Mouse (Mus musculus) neural tube, embryonic 13.5 days (tissue): ENCODE data around the gene Blnk. TPM values are rescaled to one million over a fixed set of nuclear protein-coding genes. Genes with fewer than 3 reads are reported as not detected.
A peak's percentile ranks its signal among the peaks of the same experiment; 100 is the strongest.

Experiments
- ATAC-seq: fragments of 200-750 bp; cut with Nextera tagmentation; 2 replicates; pipeline ENCODE4 v1.8.0; 2017; ENCODE audit warnings: low read depth, mild to moderate bottlenecking, moderate TSS enrichment, moderate library complexity
- H3K27ac ChIP-seq: fragments of 300-500 bp; sonication (generic); replicated peaks from 2 replicates; pipeline ENCODE4 v1.5.1; 2015; ENCODE audit warnings: moderate library complexity, mild to moderate bottlenecking, inconsistent platforms
- H3K27me3 ChIP-seq: fragments of 300-500 bp; sonication (generic); 2 replicates; pipeline ENCODE4 v1.6.1; 2015; ENCODE audit warnings: mild to moderate bottlenecking, inconsistent platforms
- H3K36me3 ChIP-seq: fragments of 300-500 bp; sonication (generic); 2 replicates; pipeline ENCODE4 v1.6.1; 2015; ENCODE audit warnings: mild to moderate bottlenecking, inconsistent platforms
- H3K4me1 ChIP-seq: fragments of 300-500 bp; sonication (generic); replicated peaks from 2 replicates; pipeline ENCODE4 v1.6.1; 2015; ENCODE audit warnings: inconsistent platforms
- H3K4me2 ChIP-seq: fragments of 300-500 bp; sonication (generic); 2 replicates; pipeline ENCODE4 v1.6.1; 2015; ENCODE audit warnings: inconsistent platforms, mild to moderate bottlenecking, moderate library complexity
- H3K4me3 ChIP-seq: fragments of 300-500 bp; sonication (generic); 2 replicates; pipeline ENCODE4 v1.5.1; 2015; ENCODE audit warnings: mild to moderate bottlenecking, inconsistent platforms
- H3K9ac ChIP-seq: fragments of 300-500 bp; sonication (generic); 2 replicates; pipeline ENCODE4 v1.6.1; 2015; ENCODE audit warnings: moderate library complexity, mild to moderate bottlenecking, inconsistent platforms
- H3K9me3 ChIP-seq: fragments of 300-500 bp; sonication (generic); 2 replicates; pipeline ENCODE4 v1.6.1; 2016; ENCODE audit warnings: inconsistent platforms
- WGBS: fragments of 180-500 bp; shearing (Covaris S2); methylation state at CpG from one replicate; pipeline ENCODE4 v1.1.7; 2015; 5-methylcytosine and 5-hydroxymethylcytosine counted together
- polyA plus RNA-seq: library from polyadenylated mRNA; unstranded; fragments of >200 nt; fragmentation: Nextera tagmentation; extraction: Ambion mirVana; gene quantifications from 2 replicates; pipeline ENCODE4 v1.2.1, GENCODE M21; 2015

Gene Blnk
- polyA plus RNA-seq, 1 experiment from 2014 or later: 0.64 TPM

DNA sequence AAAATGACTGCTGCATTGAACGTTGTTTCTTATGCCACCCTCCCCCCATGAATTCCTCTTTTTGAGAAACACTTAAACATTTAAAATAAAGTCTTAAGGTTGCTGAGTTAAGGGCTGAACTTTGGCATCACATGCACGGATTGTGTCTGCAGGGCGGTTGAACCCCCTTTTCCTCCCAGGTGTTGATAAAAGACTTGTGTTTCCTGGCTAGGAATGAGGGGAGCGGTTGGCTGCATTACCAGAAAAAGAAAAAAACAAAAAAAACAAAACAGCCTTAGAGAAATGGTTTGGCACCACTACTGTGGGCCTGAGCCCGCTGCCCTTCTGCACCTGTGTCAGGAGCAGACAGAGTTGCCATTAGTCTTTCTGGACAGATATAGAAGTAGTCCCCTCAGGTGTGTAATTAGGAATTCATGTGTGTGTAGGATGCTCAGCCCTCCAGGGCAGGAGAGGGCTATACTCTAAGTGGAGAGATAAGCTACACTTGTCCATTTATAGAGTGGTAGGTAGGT, 24.9 kb upstream of the Blnk start:
- Histone ChIP-seq H3K4me3 (no peak overlapping the region), H3K27ac (no peak overlapping the region), H3K4me2 (no peak overlapping the region), H3K9me3 (no peaks in the 10 kb centered on the region), H3K27me3 (0 out of 2 replicates have a peak, but pooled peaks cover 3% of the 10 kb centered on the region), H3K36me3 (no peaks in the 10 kb centered on the region), H3K4me1 (peaks cover 4% of the 10 kb centered on the region), H3K9ac (no peak overlapping the region)
- 84% methylated on average over 5 of the region's 5 CpGs for WGBS
- no peak for ATAC-seq

- peak overlapping the region; percentile 47; the same call in 1 of the 2 replicates for H3K9ac ChIP-seq
- peak; percentile 59; the same call in 1 of the 2 replicates for ATAC-seq
- no peak overlapping the region for H3K27ac ChIP-seq
- H3K4me3 ChIP-seq: 0 out of 2 replicates have a peak overlapping the region, but pooled peaks have one; percentile 5
- H3K27me3 ChIP-seq: peaks cover 13% of the 10 kb centered on the region
- no peaks in the 10 kb centered on the region for H3K36me3 ChIP-seq
- 19% methylated on average over 14 of the region's 14 CpGs for WGBS
- H3K4me2 ChIP-seq: peak overlapping the region; percentile 51
- H3K4me1 ChIP-seq: peaks cover 4% of the 10 kb centered on the region
- no peaks in the 10 kb centered on the region for H3K9me3 ChIP-seq
Measured at GRCm38 (mm10) chr19:41015951-41016716, 21.8 kb upstream of the Blnk start.

- no peaks in the 10 kb centered on the region for H3K36me3 ChIP-seq
- H3K4me2 ChIP-seq: no peak overlapping the region
- H3K4me1 ChIP-seq: peaks cover 4% of the 10 kb centered on the region
- H3K27ac ChIP-seq: no peak overlapping the region
- WGBS: 46% methylated on average over 9 of the region's 9 CpGs
- peaks cover 13% of the 10 kb centered on the region for H3K27me3 ChIP-seq
- no peak overlapping the region for H3K4me3 ChIP-seq
- H3K9me3 ChIP-seq: no peaks in the 10 kb centered on the region
- H3K9ac ChIP-seq: no peak overlapping the region
- no peak for ATAC-seq
Measured at GRCm38 (mm10) chr19:41014003-41014402, 19.7 kb upstream of the Blnk start.

DNA sequence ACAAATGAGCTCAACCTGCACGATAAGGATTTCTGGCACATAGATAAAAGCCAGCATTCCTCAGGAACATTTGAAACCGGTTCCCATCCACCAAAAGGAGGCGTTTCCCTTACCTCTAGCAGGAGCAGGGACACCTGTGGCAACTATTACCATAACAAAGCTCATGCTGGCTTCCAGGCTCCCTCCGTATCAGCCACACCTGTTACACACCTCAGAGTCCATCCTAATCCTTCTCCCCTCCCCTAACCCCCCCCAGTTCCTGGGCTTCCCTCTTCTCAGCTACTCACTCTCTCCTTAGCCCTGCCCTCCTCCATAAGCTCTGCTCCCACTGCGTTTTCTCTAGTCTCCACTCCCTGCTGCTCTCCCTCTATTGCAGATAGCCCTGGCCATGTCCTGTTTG, 19.3 kb upstream of the Blnk start:
- WGBS: 11% methylated on average over 5 of the region's 5 CpGs
- ATAC-seq: no peak
- Histone ChIP-seq H3K9ac (no peak overlapping the region), H3K27me3 (peaks cover 13% of the 10 kb centered on the region), H3K27ac (no peak overlapping the region), H3K36me3 (no peaks in the 10 kb centered on the region), H3K4me1 (peaks cover 4% of the 10 kb centered on the region), H3K9me3 (no peaks in the 10 kb centered on the region), H3K4me3 (no peak overlapping the region), H3K4me2 (no peak overlapping the region)

- 54% methylated on average over 5 of the region's 5 CpGs for WGBS
Measured at GRCm38 (mm10) chr19:41011676-41012075, 17.3 kb upstream of the Blnk start.

DNA sequence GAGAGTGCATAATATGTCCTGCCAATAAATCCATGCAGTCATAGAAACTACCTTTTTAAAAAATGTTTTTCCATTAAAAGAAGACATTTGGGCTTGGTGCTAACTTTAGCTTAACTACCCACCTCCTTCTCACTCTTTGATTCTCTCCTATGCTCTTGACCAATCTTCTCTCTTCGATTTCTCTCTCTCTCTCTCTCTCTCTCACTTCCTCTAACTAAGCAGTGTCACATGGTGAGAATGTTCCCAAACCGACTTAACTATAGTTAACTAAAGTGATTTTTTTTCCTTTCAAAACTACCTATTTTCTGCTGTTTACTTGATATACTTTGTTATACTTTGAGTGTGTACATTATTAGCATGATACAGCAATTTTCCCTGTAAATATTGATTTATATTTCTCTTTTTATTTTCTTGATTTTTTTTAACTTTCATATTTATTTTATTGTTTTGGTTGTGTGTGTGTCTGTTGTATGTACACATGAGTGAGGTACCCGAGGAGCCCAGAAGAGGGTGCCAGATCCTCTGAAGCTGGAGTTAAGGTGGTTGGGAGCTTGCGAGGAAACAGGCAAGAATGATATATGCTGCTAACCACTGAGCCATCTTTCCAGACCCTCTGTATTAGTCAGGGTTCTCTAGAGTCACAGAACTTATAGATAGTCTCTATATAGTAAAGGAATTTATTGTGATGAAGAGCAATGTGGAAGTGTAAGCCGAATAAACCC, 14.5 kb upstream of the Blnk start:
- no peak overlapping the region for H3K9ac ChIP-seq
- H3K4me1 ChIP-seq: no peaks in the 10 kb centered on the region
- no peaks in the 10 kb centered on the region for H3K9me3 ChIP-seq
- H3K27ac ChIP-seq: no peak overlapping the region
- WGBS: 94% methylated on average over 5 of the region's 5 CpGs
- peaks cover 8% of the 10 kb centered on the region for H3K27me3 ChIP-seq
- no peak overlapping the region for H3K4me3 ChIP-seq
- ATAC-seq: no peak
- H3K4me2 ChIP-seq: no peak overlapping the region
- H3K36me3 ChIP-seq: no peaks in the 10 kb centered on the region

More at GRCm38 (mm10) chr19:41011676-41012075, 17.3 kb upstream of the Blnk start:
- H3K27ac ChIP-seq: no peak overlapping the region
- no peak overlapping the region for H3K9ac ChIP-seq
- no peak for ATAC-seq
- no peak overlapping the region for H3K4me3 ChIP-seq
- H3K4me1 ChIP-seq: peaks cover 4% of the 10 kb centered on the region
- no peaks in the 10 kb centered on the region for H3K9me3 ChIP-seq
- H3K4me2 ChIP-seq: no peak overlapping the region
- peaks cover 13% of the 10 kb centered on the region for H3K27me3 ChIP-seq
- H3K36me3 ChIP-seq: no peaks in the 10 kb centered on the region

GRCm38 (mm10) chr19:41007733-41008132, 13.4 kb upstream of the Blnk start:
- H3K36me3 ChIP-seq: no peaks in the 10 kb centered on the region
- ATAC-seq: no peak
- H3K9ac ChIP-seq: no peak overlapping the region
- H3K9me3 ChIP-seq: no peaks in the 10 kb centered on the region
- no peak overlapping the region for H3K4me2 ChIP-seq
- H3K4me1 ChIP-seq: no peaks in the 10 kb centered on the region
- H3K4me3 ChIP-seq: no peak overlapping the region
- H3K27me3 ChIP-seq: peaks cover under 1% of the 10 kb centered on the region; the same call in 1 of the 2 replicates
- WGBS: 37% methylated on average over 4 of the region's 4 CpGs
- H3K27ac ChIP-seq: no peak overlapping the region

DNA sequence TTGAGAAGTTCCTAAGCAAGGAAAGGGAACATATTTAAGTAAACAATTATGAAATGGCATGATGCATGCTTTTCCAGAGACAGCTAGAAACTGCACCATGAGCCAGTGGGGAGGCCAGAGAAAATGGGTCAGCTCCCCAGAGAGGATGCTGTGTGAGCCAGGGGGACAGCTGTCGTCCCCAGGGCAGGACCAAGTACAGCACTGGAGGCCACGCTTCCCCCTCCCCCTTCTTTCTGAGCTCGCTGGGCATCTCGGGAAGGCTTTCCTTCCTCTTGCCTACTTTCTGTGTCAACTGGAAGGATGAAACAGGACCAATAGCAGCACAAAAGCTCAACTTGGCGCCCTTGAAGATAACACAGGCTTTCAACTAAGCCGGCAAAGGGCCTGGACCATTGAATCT, 13.0 kb upstream of the Blnk start:
- WGBS: 22% methylated on average over 6 of the region's 6 CpGs
- Histone ChIP-seq H3K36me3 (no peaks in the 10 kb centered on the region), H3K9me3 (no peaks in the 10 kb centered on the region), H3K27ac (no peak overlapping the region), H3K9ac (no peak overlapping the region), H3K4me3 (no peak overlapping the region), H3K4me2 (no peak overlapping the region), H3K4me1 (no peaks in the 10 kb centered on the region), H3K27me3 (no peaks in the 10 kb centered on the region)
- ATAC-seq: no peak

- Histone ChIP-seq H3K4me1 (no peaks in the 10 kb centered on the region), H3K4me3 (no peak overlapping the region), H3K9me3 (no peaks in the 10 kb centered on the region), H3K27me3 (no peaks in the 10 kb centered on the region), H3K4me2 (no peak overlapping the region), H3K9ac (no peak overlapping the region), H3K27ac (no peak overlapping the region), H3K36me3 (no peaks in the 10 kb centered on the region)
- 13% methylated on average over 4 of the region's 4 CpGs for WGBS
- ATAC-seq: no peak
Measured at GRCm38 (mm10) chr19:41006621-41007020, 12.3 kb upstream of the Blnk start.

- Histone ChIP-seq H3K27me3 (no peaks in the 10 kb centered on the region), H3K36me3 (no peaks in the 10 kb centered on the region), H3K4me3 (no peak overlapping the region), H3K27ac (no peak overlapping the region), H3K4me2 (no peak overlapping the region), H3K4me1 (no peaks in the 10 kb centered on the region), H3K9ac (no peak overlapping the region), H3K9me3 (0 out of 2 replicates have a peak, but pooled peaks cover 2% of the 10 kb centered on the region)
- ATAC-seq: no peak
- WGBS: 92% methylated on average over 3 of the region's 3 CpGs
Measured at GRCm38 (mm10) chr19:41003694-41004315, 9.5 kb upstream of the Blnk start.

DNA sequence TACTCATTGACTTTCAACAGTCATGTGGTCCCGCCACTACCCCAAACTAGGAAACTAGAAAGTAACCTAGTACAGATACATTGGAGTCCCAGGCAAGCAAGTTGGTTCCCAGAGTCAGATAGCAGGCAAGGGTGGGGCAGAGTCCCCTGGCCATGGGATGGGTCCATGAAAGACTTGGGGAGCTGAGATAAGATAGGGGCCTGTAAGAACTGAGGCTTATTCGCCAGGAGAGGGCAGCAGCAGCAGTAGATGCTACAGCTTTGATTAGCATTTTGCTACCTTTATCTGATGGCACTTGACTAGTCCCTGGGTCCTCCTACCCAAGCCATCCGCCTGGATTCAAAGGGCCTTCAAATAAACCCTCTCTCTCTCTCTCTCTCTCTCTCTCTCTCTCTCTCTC, 5.2 kb upstream of the Blnk start:
- Histone ChIP-seq H3K9ac (no peak overlapping the region), H3K4me2 (no peak overlapping the region), H3K4me1 (no peaks in the 10 kb centered on the region), H3K36me3 (no peaks in the 10 kb centered on the region), H3K27me3 (no peaks in the 10 kb centered on the region), H3K4me3 (no peak overlapping the region), H3K9me3 (0 out of 2 replicates have a peak, but pooled peaks cover 2% of the 10 kb centered on the region), H3K27ac (no peak overlapping the region)
- no peak for ATAC-seq
- WGBS: 67% methylated on average over 3 of the region's 3 CpGs
